Mouse (Mus musculus) cerebellum, postnatal 10 days (tissue): Measurements from ENCODE around the gene 2010315B03Rik.

Source experiments
- DNase-seq, 2 experiments: peaks; one replicate each; pipeline ENCODE4 v3.0.0; 2021; ENCODE audit warnings: mixed read lengths in 2 of 2

The 2010315B03Rik gene

DNA sequence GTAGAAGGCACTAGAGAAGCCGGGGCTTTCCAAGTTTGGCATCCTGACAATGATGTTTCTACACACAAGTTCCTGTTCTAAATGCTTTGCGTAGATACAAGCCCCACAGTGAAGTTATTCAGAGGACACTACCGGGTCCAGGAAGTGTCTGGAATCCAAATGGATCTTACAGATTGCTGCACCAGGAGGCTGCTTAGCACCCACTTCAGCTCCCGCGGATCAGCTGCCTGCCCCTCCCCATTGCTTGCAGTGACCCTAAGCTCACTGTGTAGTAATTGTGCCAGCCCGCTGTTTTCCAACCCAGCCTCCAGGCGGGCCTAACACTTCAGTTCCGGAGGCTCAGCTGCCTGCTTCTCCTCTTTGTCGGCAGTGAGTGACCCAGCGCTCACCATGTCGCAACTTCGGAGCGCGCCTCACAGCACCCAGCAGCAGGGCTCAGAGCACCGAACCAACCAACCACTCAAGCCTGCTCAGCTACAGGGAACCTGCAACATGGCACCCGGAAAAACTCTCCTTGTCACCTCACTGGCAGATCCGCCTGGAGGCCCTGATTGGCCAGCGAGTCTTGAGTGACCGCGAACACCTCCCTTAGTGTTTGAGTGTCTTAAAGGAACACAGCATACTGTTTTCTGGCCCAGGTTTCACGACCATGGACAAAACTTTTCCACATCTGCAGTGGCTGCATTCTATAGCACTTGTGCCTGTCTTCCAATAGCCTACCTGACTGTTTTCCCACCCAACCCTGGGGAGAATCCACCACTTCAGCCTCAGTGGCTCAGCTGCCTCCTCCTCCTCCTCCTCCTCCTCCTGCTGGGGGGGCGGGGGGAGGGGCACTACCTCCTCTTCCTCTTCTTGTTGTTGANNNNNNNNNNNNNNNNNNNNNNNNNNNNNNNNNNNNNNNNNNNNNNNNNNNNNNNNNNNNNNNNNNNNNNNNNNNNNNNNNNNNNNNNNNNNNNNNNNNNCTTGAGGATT lies at the start of gene 2010315B03Rik:
Gene 2010315B03Rik, minus strand, starts transcription at position 526 of the 972 bp plus-strand sequence.
- peak; percentile 87 for DNase-seq

DNA sequence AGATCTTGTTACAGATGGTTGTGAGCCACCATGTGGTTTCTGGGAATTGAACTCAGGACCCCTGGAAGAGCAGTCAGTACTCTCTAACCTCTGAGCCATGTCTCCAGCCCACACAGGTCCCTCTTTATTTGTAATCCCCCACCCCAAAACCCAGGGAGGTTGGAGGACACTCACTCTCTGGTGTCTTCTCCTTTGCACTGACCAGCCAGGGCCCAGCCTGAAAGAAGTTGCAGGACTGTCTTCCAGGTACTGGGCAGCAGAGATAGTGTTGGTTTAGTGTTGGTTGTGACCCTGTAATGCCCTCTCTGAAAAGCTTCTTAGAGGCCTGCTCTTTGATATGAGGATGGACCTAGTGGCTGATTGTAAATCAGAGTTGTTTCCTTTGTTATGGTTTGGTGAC lies 994 bp downstream of the 2010315B03Rik start:
- peak in 1 of 2 experiments; percentile 13 for DNase-seq

DNA sequence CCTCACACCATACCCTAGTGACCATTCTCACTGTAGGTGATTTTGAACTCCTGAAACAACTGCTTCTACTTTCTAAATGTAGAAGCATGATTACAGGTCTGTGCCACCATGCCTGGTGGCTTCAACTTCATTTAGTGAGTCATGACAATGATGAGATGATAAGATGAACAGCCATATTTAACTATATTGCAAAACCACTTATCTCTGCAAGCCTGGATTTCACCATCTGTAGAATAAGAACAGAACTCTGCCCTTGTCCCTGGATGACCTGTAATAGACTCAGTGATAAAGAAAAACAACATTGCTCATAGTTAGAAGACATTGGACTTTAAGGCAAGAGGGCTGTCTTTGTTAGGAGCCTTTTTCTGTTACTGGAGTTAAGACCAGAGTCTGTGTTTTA lies 24.2 kb downstream of the 2010315B03Rik start:
- no peak for DNase-seq

GRCm38 (mm10) chr9:124281912-124282686 lies 30.4 kb downstream of the 2010315B03Rik start:
- DNase-seq, result peak; percentile 86 to 88

DNA sequence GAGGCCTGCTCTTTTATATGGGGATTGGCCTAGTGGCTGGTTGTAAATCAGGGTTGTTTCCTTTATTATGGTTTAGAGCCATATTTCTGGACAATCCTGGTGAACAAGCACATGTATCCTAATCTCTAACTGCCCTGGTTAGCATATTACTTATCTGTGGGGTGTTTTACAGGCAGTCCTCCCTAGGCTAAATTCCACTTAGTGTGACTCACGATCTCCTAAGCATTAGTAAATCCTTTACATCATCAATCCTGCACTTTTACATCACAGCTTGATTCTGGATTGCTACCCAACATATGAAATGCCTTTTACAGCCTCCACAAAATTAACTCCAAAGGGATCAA lies 31.1 kb downstream of the 2010315B03Rik start:
- DNase-seq, result no peak

DNA sequence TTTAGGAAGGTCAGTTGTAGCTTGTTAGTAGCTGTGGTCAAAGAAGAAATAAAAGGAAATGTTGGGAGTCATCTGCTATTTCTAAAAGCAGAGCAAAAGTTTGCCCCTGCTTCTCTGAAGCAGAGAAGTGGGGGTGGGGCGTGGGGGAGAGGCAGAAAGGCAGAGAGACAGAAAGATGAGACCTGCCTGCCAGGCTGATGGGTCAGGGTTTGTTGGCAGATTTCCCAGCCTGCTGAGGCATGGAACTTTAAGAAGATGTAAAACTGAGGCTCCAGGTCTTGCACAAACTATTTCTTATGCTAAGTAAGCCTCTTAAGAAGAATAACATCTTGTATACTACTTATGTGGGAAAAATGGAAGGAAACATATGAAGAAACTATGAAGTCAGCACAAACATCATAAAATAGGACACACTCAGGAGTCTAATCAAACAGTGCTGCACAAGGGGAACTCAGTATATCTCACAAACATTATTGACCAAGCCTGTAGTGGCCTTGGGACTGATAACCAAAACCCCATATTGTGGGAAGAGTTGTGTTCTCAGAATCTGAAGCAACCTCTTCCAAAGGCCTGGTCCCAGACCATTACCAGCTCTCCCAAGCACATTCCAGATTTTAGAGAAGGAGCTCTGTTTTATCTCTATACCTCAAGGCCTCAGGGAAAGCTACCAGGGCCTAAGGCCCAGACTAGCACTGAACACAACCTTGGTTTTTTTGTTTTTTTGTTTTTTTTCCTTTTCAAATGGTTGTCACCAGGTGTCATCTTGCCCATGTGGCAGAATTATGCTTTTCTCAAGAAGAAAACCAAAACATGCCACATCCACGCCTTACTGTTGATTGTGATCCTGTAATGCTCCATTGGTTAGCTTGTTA lies 31.7 kb downstream of the 2010315B03Rik start:
- peak; percentile 27 to 47 for DNase-seq

DNA sequence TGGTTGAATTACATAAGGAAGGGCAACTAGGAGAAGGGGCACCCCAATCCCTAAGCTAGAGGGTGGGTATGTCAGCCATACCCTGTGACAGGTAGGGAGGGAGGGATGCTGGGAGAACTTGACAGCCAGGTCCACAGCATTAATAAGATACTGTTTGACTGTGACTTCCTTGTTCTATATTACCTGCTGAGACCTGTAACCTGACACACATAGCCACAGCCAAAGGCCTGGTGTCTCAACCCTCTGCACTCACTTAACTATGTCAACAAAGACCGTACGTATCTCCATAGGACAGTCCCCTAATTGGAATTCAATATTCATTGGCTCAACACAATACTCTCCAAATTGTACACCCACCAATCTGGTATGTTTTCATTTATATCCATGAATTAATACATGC lies 33.2 kb downstream of the 2010315B03Rik start:
- no peak for DNase-seq

- DNase-seq, result no peak
Observed at GRCm38 (mm10) chr9:124275064-124275463, 37.4 kb downstream of the 2010315B03Rik start.

DNA sequence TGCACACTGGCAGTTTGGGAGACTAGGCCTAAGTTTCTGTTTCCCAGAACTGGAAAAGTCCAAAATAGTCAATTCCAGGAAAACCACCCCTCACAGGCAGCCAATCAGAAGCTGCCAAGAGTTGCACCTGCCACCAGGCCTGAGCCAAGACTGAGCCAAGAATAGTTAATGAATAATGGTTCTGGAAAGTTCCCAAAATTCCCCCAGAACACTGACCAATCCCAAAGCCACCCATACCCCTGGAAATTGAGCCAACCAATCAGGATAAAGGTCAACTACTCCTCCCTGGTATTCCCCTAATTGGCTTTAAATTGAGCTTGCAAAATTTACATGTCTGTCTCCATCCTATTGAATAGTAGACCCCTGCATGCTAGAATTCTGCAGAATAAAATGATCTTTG lies 39.3 kb downstream of the 2010315B03Rik start:
- peak; percentile 43 to 60 for DNase-seq

DNA sequence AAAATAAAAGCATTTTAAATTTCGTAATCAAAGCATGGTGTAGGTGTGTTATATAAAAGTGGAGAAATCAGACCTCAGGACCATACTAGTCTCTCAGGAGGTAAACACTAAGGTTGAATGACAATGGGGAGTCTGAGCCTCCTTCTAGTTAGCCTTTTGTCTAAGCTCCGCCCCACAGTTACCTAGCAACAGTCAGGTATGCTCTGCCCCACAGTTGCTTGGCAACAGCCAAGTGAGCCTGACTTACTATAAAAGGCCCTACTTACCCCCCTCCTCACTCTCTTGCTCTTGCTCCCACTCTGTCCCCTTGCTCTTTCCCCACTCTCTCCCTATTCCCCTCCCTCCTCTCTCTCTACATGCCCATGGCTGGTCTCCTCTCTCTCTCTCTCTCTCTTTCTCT lies 44.6 kb downstream of the 2010315B03Rik start:
- DNase-seq, result no peak

- no peak for DNase-seq
Observed at GRCm38 (mm10) chr9:124267493-124267892, 45.0 kb downstream of the 2010315B03Rik start.

DNA sequence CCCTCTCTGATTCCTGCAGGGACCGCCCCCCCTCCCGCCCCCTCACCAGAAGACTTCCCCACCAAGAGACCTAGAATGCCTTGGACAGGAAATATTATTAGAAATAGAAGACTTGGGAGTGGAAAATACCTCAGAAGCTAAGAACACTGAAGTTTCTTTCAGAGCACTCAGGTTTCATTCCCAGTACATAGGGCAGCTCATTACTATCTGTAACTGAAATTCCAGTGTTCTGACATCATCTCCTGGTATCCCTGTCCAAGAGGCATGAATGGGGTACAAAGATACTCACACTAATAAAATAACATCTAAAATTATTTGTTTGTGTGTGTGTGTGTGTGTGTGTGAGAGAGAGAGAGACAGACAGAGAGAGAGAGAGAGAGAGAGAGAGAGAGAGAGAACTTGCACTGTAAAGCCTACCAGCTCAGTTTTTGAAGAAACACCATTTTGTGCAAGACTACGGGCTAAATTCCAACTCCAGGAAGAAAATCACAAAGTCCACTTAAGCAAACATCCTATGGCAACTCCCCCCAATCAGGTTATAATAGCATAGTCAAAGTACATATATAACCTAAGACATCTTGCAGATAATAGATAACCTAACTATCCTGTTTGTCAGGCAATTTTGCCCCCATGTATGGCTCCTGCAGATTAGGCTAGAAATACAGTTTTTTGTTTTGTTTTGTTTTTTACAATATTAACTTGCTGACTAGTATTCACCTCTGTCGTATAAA lies 49.3 kb downstream of the 2010315B03Rik start:
- no peak for DNase-seq

DNA sequence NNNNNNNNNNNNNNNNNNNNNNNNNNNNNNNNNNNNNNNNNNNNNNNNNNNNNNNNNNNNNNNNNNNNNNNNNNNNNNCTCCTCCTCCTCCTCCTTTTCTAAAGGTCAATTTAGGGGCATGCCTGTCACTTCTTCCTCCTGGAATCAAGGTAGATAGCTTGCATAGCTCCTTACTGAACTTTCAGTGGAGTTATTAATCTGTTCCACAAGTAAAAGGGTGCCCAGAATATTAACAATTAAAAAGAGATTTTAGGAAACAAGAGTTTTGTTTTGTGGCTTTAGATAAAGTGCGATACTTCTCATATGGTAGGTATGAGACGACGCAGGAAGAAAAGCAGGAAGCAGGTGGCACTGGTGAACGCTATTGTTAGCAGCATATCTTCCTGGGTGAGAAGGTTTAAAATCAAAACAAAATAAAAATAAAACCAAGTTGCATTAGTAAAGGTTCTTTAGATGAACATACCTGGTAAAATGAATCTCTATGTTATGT lies 54.4 kb downstream of the 2010315B03Rik start:
- DNase-seq, result no peak

- peak in 1 of 2 experiments; percentile 20 for DNase-seq
Observed at GRCm38 (mm10) chr9:124257200-124258066, 55.1 kb downstream of the 2010315B03Rik start.

- DNase-seq, result peak in 1 of 2 experiments; percentile 20
Observed at GRCm38 (mm10) chr9:124256271-124257199, 56.0 kb downstream of the 2010315B03Rik start.

DNA sequence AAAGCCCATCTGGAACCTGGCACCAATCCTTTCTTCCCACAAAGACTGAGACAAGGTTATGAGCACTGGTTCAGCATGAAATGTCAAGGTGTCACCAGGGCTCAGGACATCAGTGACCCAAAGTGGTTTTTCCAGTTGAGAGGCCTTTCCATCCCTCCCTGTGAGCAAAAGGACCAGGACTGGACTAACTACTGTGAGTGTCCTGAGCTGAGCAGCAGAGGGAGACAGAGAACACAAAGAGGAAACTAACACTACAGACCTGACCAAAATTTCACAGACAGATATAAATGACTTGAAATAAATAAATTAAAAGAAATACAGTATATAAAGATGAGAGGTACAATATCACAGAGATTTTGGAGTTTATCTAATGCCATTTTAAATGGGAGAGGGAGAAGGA lies 61.1 kb downstream of the 2010315B03Rik start:
- no peak for DNase-seq
